Mouse (Mus musculus) MEL (cell line): Measurements from ENCODE around the gene Ddi2. TPM values are rescaled to one million over a fixed set of nuclear protein-coding genes. Genes with fewer than 3 reads are reported as not detected.

Experiments
- DNase-seq: peaks from one replicate; pipeline ENCODE4 v3.0.0; 2011; ENCODE audit warnings: low read depth, low spot score
- H3K27ac ChIP-seq: 2 replicates; pipeline ENCODE4 v1.5.1; 2012; ENCODE audit warnings: low read depth, mild to moderate bottlenecking, control low read depth, low read length, moderate library complexity; ENCODE audit not compliant: control insufficient read depth
- H3K27me3 ChIP-seq, 2 experiments: fragments of 150-350 bp in 1 of 2; sonication (generic) in 1 of 2; 2 replicates each; pipeline ENCODE4 v1.6.1; 2012; ENCODE audit warnings: low read length in 2 of 2, mild to moderate bottlenecking in 2 of 2, improper control_type of control experiment in 1 of 2, moderate library complexity in 1 of 2; ENCODE audit not compliant: insufficient read depth in 2 of 2, control insufficient read depth in 1 of 2
- H3K36me3 ChIP-seq, 2 experiments: 2 replicates each; pipeline ENCODE4 v1.6.1; 2012 to 2014; ENCODE audit warnings: low read length in 2 of 2, improper control_type of control experiment in 1 of 2, inconsistent platforms in 1 of 2, mild to moderate bottlenecking in 1 of 2; ENCODE audit not compliant: insufficient read depth in 2 of 2, control insufficient read depth in 1 of 2
- H3K4me1 ChIP-seq, 2 experiments: fragments of 150-350 bp in 1 of 2; sonication (generic) in 1 of 2; 2 replicates each; pipeline ENCODE4 v1.6.1; 2012; ENCODE audit warnings: low read length in 2 of 2, improper control_type of control experiment in 1 of 2, mild to moderate bottlenecking in 1 of 2; ENCODE audit not compliant: insufficient read depth in 2 of 2, control insufficient read depth in 1 of 2
- H3K4me3 ChIP-seq, 2 experiments: fragments of 150-350 bp in 1 of 2; sonication (generic) in 1 of 2; 2 replicates each; pipeline ENCODE4 v1.5.1; 2012; ENCODE audit warnings: low read depth in 2 of 2, low read length in 2 of 2, mild to moderate bottlenecking in 2 of 2, moderate library complexity in 2 of 2, control low read depth in 1 of 2, improper control_type of control experiment in 1 of 2; ENCODE audit not compliant: control insufficient read depth in 1 of 2, insufficient read depth in 1 of 2
- H3K79me2 ChIP-seq: 2 replicates; pipeline ENCODE4 v1.6.1; 2012; ENCODE audit warnings: mild to moderate bottlenecking, low read length, moderate library complexity; ENCODE audit not compliant: control insufficient read depth, poor library complexity, insufficient read depth
- H3K9ac ChIP-seq: 2 replicates; pipeline ENCODE4 v1.6.1; 2012; ENCODE audit warnings: low read depth, mild to moderate bottlenecking, control low read depth, low read length, moderate library complexity; ENCODE audit not compliant: control insufficient read depth, poor library complexity, severe bottlenecking
- H3K9me3 ChIP-seq: fragments of 150-350 bp; sonication (generic); replicated peaks from 2 replicates; pipeline ENCODE4 v1.6.1; 2012; ENCODE audit warnings: mild to moderate bottlenecking, low read length, improper control_type of control experiment, moderate library complexity; ENCODE audit not compliant: insufficient read depth
- CHD2 ChIP-seq: IDR thresholded peaks from 2 replicates; pipeline ENCODE4 v1.6.1; 2011; ENCODE audit warnings: low read length, improper control_type of control experiment
- GATA1 ChIP-seq: IDR thresholded peaks from 2 replicates; pipeline ENCODE4 v1.6.1; 2011; ENCODE audit warnings: low read depth, low read length, improper control_type of control experiment
- HCFC1 ChIP-seq: IDR thresholded peaks from 2 replicates; pipeline ENCODE4 v1.6.1; 2012; ENCODE audit warnings: low read depth, mild to moderate bottlenecking, inconsistent platforms, low read length, improper control_type of control experiment, moderate library complexity
- KAT2A ChIP-seq: conservative IDR thresholded peaks from 2 replicates; pipeline ENCODE4 v1.6.1; 2012; ENCODE audit warnings: low read depth, low read length, improper control_type of control experiment, inconsistent platforms
- MAZ ChIP-seq: IDR thresholded peaks from 2 replicates; pipeline ENCODE4 v1.6.1; 2012; ENCODE audit warnings: low read depth, mild to moderate bottlenecking, inconsistent platforms, low read length, improper control_type of control experiment
- RAD21 ChIP-seq: IDR thresholded peaks from 2 replicates; pipeline ENCODE4 v1.6.1; 2011; ENCODE audit warnings: mild to moderate bottlenecking, low read depth, low read length, improper control_type of control experiment
- RCOR1 ChIP-seq: IDR thresholded peaks from 2 replicates; pipeline ENCODE4 v1.6.1; 2012; ENCODE audit warnings: low read depth, mild to moderate bottlenecking, inconsistent platforms, low read length, improper control_type of control experiment
- SIN3A ChIP-seq: IDR thresholded peaks from 2 replicates; pipeline ENCODE4 v1.6.1; 2012; ENCODE audit warnings: low read length, improper control_type of control experiment, inconsistent platforms
- TCF12 ChIP-seq: IDR thresholded peaks from 2 replicates; pipeline ENCODE4 v1.6.1; 2014; ENCODE audit warnings: low read depth, mild to moderate bottlenecking, inconsistent platforms, low read length, improper control_type of control experiment, moderate library complexity
- USF2 ChIP-seq, 2 experiments: IDR thresholded peaks; 2 replicates each; pipeline ENCODE4 v1.6.1; 2011 to 2012; ENCODE audit warnings: improper control_type of control experiment in 2 of 2, low read length in 2 of 2, borderline replicate concordance in 1 of 2, inconsistent platforms in 1 of 2, low read depth in 1 of 2, mild to moderate bottlenecking in 1 of 2; ENCODE audit not compliant: insufficient read depth in 1 of 2
- polyA plus RNA-seq, 2 experiments: library from polyadenylated mRNA; stranded (reverse) in 1 of 2; unstranded in 1 of 2; fragments of >175 nt in 1 of 2; fragments of >200 nt in 1 of 2; gene quantifications; 2 replicates each; pipeline versions ENCODE4 v1.2.1 to v1.2.4; 2012; ENCODE audit warnings: low replicate concordance in 2 of 2, low read depth in 1 of 2; ENCODE audit not compliant: insufficient read length in 2 of 2, insufficient read depth in 1 of 2, missing spikeins in 1 of 2
- total RNA-seq: library from RNA; depleted of rRNA; stranded (reverse); fragments of 300-350 nt; gene quantifications from 2 replicates; pipeline ENCODE4 v1.2.3, GENCODE M21; 2012

Ddi2 gene
- total and polyA plus RNA-seq, 3 experiments: 40.7 to 42.8 TPM; not detected in 1

DNA sequence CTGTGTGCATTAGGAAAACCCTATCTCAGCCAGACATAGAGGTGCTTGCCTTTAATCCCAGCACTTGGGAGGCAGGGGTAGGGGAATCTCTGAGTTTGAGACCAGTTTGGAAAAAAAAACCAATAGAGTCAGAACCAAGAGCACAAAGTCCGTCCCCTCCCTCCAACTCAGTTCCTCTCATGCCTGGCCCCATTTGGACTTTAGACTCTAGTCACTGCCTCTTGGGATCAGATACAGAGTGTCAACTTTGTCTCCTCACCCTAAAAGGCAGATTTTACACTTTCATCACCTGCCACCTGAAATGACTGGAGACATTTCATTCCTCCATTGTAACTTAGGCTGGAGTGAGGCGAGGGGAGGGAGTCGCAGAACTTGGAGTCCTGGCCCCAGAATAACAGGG lies 6.0 kb upstream of the Ddi2 start:
- DNase-seq: no peak
- H3K27ac ChIP-seq: no peak overlapping the region
- peaks cover 0 to 6% of the 10 kb centered on the region in 2 experiments; a peak in 2 of 4 replicates for H3K36me3 ChIP-seq
- H3K79me2 ChIP-seq: no peaks in the 10 kb centered on the region
- peaks cover 0 to 5% of the 10 kb centered on the region in 2 experiments; a peak in 2 of 4 replicates for H3K27me3 ChIP-seq
- TF ChIP-seq SIN3A: no peak
- H3K9me3 ChIP-seq: no peaks in the 10 kb centered on the region
- no peak overlapping the region for H3K9ac ChIP-seq
- no peak overlapping the region for H3K4me3 ChIP-seq
- peaks cover 2 to 26% of the 10 kb centered on the region in 2 experiments; a peak in 2 of 4 replicates for H3K4me1 ChIP-seq

DNA sequence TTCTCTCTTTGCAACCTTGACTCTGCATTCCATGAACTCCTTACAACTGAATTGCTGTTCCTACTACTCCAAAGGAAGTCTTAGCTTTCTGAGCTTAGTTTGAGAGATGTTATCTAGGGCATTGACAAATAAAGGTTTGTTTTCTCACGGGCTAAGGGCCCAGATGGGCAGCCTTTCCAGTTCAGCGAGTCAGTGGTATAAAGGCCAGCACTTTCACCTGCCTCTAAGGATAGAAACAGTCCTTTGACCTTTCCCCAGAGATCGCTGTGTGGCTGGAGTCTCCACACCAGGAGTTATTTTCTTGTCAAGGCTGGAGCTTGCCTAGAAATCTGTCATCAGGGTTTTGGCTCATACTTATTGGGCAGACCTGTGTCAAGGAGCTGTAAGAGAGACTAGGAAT lies 2.5 kb upstream of the Ddi2 start:
- peaks cover 24% of the 10 kb centered on the region for H3K79me2 ChIP-seq
- no peak overlapping the region for H3K4me3 ChIP-seq
- H3K9ac ChIP-seq: no peak overlapping the region
- no peaks in the 10 kb centered on the region for H3K9me3 ChIP-seq
- H3K27me3 ChIP-seq: peaks cover 0 to 5% of the 10 kb centered on the region in 2 experiments; a peak in 2 of 4 replicates
- TF ChIP-seq HCFC1 (no peak), CHD2 (no peak), KAT2A (no peak), RAD21 (no peak), MAZ (no peak), TCF12 (no peak), RCOR1 (no peak)
- peaks cover 3 to 22% of the 10 kb centered on the region in 2 experiments; a peak in 3 of 4 replicates for H3K36me3 ChIP-seq
- H3K4me1 ChIP-seq: peaks cover 8 to 28% of the 10 kb centered on the region in 2 experiments
- no peak for DNase-seq
- H3K27ac ChIP-seq: no peak overlapping the region

GRCm38 (mm10) chr4:141725277-141725676 lies 2.1 kb upstream of the Ddi2 start:
- H3K27ac ChIP-seq: no peak overlapping the region
- peaks cover 0 to 5% of the 10 kb centered on the region in 2 experiments; a peak in 2 of 4 replicates for H3K27me3 ChIP-seq

More at GRCm38 (mm10) chr4:141725277-141725676, 2.1 kb upstream of the Ddi2 start:
- Histone ChIP-seq H3K4me3 (no peak overlapping the region), H3K9me3 (no peaks in the 10 kb centered on the region), H3K9ac (no peak overlapping the region), H3K36me3 (peaks cover 7 to 25% of the 10 kb centered on the region in 2 experiments), H3K4me1 (peaks cover 8 to 28% of the 10 kb centered on the region in 2 experiments), H3K79me2 (peaks cover 29% of the 10 kb centered on the region)
- TF ChIP-seq USF2 (IDR thresholded peaks at IDR 0.05; ENCODE audit: borderline replicate concordance in 1 of 2, insufficient read depth in 1 of 2, low read depth in 1 of 2, low read length in 2 of 2) (no peak), GATA1 (peak; percentile 56)
- no peak for DNase-seq
